Mouse (Mus musculus): ENCODE data around the gene Bgn.

DNA sequence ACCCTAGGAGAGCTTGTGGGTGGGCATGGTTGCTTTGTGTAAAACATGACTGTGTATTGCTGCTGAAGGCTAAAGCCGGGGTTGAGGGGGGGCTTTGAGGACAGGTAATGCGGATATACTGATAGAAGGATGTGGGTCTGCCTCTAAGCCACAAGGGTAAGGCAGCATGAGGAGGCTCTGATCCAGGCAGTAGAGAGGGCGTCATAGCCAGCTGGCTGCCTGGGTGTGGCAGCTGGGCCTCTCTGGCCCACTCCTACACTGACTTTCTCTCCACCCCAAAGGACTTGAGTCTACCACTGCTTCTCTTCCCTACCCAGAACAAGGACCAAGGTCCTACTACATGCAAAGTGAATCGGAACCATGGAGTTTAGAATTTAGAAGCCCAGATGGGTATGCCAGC, 1.5 kb downstream of the Bgn start:
- no peak for TF ChIP-seq CTCF (IDR thresholded peaks at IDR 0.05; ENCODE audit: low read depth)
- TF ChIP-seq EP300 (IDR thresholded peaks at IDR 0.05; ENCODE audit: low read depth): no peak
